Mouse (Mus musculus): ENCODE data around the gene Golt1a.
A peak's percentile ranks its signal among the peaks of the same experiment; 100 is the strongest.

Golt1a gene

DNA sequence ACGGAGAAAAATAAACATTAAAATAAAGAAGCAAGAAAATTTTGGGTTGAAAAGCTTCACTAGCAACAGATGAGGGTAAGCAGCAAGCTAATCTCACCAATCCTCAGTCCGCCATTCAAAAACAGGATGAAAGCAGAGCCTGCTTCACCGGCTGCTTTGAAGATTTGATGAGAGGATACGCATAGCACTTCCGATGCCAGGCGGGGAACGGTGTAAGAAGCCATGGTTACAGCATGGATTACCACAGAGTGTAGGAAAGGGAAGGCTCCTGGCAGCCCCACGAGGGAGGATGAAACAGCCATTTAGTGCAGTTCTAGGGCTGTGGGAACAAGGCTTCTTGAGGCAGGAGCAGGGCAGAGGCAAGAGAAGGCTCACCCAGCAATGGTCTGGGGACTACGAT, 42.2 kb downstream of the Golt1a start:
- no peak for DNase-seq

DNA sequence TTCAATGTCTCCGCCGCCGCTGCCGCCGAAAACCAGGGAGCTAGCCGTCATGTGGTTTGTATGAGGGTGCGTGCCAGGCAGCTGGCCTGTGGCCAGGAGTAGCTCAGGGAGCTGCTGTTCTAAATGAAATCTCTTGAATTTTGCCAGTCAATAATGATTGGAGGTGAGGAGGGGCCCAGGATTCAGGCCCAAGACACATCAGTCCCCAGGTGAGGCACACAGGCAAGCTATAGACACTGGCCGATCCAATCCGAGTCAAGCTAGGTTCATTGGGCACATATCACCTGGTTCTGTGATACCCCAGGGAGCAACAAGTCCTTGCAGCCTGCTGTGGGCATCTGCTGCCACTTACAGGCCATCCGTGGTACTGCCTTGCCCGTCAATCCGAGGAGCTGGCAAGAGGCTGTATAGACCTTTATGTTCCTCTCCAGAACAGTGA, 43.8 kb downstream of the Golt1a start:
- DNase-seq, result peak; percentile 62 to 78

DNA sequence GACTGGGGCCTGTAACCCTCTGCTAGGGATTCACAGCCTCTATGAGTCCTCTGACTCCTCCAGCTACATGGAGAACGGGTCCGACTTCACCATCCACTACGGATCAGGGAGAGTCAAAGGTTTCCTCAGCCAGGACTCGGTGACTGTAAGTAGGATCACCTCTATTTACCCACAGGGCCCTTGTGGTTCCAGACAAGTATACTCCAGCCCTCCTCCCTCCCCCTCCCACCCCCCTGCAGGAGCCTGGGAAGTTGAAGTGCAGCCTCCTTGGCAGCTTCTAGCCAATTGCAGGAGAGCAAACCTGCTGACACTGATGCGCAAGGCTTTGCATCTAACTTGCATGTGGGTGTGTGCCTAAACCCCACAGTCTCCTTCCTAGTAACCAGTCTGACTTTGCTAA, 45.9 kb downstream of the Golt1a start:
- DNase-seq, result no peak

DNA sequence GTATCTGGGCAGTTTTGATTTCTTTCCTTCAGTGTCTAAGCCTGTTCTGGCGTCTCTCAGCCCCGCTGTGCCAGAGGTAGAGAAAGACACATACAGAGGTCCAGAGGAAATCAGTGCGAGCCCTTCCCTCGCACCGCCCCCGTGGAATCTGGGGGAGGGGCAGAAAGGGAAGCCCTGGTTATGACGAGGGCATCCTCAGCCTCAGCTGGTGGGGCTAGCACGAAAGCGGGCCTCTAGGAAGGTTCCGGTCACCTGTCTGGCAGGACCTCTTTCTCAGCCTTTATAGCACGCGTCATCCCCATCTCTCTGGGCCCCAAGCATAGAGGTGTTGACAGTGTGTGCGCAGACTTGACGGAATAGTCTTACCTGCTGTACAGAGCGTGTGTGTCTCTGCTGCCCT, 46.3 kb downstream of the Golt1a start:
- no peak for DNase-seq

DNA sequence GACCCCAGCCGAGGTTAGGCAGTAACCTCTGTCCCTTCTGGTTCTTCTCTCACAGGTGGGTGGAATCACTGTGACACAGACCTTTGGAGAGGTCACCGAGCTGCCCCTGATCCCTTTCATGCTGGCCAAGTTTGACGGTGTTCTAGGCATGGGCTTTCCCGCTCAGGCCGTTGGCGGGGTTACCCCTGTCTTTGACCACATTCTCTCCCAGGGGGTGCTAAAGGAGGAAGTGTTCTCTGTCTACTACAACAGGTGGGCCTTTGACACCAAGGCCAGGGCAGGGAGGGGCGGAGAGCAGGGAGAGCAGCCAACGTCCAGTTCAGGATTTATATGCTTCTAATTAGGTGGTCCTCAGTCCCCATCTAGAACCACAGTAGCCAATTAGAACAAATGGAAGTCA, 46.7 kb downstream of the Golt1a start:
- peak; percentile 16 to 35 for DNase-seq

DNA sequence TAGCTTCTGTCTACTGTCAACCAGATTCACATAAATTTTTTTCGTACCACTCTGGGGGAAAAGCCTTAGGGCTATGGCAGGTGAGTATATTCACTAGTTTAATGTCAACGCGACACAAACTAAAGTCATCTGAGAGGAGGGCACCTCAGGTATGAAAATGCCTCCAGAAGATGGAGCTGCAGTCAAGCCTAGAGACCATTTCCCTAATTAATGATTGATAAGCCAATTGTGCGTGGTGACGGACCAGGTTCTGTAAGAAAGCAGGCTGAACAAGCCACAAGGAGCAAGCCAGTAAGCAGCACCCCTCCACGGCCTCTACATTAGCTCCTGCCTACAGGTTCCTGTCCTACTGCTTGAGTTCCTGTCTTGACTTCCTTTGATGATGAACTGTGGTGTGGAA, 51.4 kb downstream of the Golt1a start:
- no peak for DNase-seq

DNA sequence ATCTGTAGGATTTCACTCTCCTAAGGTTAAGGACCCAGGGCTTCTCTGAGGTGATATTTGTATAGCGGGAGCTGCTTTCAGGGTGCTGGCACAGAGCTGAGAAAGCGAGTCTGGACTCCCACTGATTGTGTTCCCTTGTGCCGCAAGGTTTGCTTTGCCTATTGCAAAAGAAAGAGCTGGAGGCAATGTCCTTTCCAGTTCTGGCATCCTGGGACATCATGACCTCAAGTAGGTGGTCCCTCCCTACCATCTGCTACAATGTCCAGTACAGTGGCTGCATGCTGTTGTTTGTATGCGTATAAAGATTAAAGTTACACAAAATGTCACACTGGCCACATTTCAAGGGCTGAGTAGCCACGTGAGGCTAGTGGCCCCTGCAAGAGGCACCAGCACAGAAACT, 52.5 kb downstream of the Golt1a start:
- no peak for DNase-seq

DNA sequence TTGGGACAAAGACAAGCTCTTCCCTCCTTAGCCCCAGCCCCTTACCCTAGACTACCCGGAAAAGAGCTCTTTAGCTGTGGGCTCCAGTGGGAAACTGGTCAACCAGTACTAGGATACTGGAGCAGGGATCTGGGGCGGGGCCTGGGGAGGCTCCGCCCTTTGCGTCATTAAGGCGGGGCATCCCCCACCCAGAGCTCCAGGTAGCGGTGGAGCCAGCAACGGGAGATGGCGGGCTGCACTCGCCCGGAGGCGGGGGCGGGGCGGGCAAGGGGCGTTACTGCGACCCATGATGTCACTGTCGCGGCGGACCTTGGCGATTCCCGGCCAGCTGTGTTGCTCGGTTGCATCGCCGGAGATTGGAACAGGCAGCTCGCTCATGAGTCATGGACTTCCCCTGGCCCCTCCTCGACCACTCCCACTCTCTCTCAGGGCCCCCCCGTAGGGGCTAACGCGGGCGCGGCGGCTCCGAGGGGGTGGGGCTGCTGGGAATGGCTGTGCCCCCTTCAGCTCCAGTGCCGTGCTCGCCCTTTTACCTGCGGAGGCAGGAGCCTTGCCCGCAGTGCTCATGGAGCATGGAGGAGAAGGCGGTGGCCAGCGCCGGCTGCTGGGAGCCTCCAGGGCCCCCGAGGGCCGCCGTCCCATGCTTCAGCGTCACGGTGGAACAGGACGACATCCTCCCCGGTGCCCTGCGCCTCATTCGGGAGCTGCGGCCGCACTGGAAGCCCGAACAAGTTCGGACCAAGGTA, 53.8 kb downstream of the Golt1a start, which contains the start of gene Etnk2:
Etnk2 (plus strand) TSS at position 297 of the 746 bp plus-strand sequence.
- peak; percentile 32 to 38 for DNase-seq

DNA sequence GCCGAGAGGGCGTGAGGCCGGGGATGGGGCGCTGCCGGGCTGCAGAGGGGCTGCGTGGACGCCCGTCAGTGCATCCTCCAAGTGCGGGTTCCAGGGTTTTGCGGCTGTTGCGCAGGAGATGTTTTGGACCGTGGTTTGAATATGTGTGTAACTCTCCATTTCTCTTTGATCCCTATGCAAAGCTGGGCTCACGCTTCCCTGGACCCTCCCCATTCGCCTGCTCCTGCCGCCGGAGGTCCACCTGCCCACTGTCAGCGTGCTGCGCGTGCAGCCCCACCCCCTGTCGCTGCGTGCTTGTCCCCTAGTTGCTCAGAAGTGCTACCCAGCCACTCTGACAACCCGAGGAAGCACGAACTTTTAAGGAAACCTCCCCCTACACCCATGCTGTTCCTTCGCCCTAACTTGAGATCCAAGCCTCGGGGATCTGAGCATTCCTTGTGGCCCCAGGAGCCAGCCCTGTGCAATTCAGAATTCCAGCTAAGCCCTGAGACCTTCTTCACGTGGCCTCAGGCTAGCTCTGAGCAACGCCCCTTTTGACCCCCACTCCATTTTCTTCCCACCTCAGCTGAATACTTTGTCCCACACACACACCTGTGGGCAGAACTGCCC, 54.5 kb downstream of the Golt1a start:
- no peak for DNase-seq

DNA sequence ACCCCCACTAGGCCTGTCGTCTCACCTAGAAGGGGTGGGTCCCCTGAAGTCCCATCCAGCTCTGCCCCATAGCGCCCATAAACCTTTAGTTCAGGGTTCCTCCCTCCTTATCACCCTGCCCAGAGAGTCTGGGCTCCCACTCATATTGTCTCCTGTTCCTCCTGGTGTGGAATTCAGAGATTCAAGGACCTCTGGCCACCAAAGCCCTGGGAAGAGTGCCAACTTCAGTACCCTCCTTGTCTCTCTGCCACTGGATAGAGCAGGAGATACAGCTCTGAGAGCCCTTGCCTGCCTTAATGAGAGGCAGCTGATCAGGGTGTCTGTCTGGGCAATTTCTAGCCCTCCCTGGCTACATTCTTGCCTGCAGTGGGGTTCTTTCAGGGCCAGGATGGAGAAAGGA, 55.3 kb downstream of the Golt1a start:
- no peak for DNase-seq

DNA sequence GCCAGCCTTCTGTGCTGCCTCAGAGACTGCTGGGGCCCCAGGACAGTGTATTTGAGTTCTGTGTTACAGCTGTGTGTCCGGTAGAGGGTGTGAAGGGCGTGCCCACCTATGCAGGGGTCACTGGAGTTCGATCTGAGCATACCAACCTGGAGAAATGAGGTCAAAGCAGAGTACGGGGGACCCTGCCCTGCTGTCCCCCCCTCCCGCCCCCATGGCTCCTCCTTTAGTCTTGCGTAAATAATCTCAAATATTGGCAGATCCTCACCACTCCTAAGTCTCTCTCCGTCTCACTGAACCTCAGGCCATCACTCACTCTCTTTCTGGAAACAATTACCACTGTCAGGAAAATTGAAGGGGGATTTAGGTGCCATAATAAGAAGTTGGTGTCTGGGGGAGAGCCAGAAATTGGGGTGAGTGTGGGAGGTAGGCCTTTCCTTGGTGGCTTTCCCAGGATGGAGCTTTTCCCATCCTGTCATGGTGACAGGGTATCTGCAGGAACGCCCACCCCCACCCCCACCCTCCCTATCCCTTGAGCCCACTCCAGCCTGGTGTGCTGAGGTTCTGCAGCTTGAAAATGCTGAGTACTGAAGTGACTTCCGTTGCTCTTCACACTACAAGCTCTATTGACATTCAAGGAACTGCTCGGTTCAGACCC, 57.5 kb downstream of the Golt1a start:
- no peak for DNase-seq

DNA sequence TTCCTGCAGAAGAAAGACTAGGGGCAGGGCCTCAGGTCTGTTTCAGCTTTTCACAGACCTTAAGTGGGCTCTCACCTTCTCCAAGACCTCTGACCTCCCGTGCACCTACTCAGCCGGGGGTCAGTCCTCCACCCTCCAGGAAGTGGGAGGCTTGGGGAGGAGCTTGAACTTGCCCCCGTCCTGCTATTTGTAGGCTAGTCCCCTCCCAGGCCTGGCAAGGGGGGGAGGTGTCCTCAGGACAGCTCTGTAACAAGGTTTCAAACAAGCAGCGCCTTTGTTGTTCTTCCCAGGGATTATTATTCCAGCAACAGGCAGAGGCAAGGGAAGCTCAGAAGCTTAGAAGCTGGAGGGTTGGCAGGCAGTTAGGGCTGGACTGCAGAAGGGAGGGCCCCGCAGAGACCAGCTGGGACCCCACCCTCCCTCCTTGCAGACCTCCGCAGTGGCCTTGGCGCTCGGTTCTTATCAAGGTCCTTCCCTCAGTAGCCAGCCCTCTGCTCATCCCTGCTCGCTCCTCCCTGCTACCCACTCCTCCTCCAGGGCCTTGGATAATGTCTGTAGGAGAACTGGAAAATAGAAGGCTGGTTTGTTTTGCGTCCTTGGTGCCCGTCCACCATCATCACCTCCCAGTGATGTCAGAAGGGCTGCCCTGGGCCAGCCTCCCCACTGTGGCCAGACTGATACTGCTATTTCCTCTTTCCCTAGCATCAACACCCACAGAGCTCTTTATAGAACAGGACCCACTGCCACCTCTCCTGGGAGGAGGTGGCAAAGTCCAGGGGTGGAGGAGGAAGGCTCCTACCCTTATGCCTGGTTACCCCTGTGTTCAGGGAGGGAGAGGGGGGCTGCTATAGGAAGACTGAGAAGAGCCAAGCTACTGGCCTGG, 58.2 kb downstream of the Golt1a start:
- no peak for DNase-seq

DNA sequence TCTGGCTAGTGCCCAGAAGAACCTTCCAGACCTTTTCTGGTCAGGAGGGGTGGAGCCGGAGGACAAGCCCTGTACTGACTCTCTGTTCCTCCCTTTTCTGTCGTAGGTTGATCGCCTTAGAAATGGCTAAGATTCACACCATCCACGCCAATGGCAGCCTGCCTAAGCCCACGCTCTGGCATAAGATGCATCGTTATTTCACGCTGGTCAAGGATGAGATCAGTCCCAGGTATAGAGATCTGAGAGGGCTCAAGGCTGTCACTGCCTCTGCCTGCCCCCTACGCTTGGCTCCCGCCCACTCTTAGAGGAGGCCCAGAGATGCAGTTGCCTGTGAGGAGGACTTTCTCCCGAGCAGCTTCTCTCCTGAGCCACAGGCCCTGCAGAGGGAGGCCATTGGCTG, 59.0 kb downstream of the Golt1a start:
- no peak for DNase-seq

DNA sequence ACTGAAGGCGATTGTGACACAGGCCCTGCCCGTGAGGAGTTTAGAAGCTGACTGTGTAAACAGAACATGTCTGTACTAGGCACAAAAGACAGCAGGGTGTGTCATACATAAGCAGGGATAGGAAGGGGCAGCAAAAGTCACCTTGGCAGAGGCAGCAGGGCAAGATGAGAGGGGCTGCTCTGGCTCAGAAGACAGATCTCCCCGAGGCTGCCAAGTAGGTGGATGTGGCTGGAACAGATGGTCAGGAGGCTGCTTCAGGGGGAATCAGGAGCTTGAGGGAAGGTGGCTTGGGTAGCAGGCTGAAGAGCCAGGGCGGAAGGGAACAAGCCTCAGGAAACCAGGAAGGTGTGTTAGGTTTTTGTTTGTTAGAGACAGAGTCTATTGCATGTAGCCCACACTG, 60.8 kb downstream of the Golt1a start:
- no peak for DNase-seq

DNA sequence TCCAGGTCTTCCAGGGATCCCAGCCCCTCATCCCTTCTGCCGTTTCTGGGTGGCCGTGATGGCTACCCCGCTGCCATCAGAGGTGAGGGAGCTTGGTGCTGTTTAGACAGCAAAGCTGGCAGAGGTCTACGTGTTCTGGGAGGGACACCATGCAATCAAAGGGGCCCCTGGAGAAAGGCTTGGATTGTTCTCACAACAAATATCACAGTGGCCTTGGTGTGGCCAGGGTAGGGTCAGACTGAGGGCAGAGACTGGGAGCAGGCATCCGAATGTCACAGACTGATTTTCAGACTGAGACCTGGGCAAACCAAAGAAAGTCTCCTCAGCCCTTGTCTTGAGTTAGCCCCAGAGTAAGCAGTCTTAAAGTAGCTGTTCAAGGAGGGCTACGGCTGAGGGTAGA, 61.8 kb downstream of the Golt1a start:
- no peak for DNase-seq

DNA sequence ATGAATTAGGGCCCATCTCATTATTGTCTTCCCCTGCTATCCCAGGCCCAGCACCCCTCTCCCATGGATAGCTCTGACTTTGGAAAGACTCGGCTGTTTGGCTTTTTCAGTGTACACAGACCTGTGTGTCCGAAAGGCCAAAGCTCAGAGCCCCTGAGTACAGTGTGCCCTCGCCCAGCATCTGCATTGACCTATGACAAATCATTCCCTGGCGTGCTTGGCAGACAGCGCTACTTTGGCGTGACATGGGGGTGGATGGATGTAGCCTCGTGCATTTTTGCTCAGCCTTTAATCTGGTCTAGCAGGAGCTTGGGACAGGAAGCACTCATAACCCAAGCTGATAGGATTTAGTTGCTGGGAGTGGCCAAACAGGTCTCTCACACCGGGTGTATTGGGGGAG, 62.5 kb downstream of the Golt1a start:
- DNase-seq, result no peak

All from spleen, adult 18-20 months (tissue).